Mouse (Mus musculus) layer of hippocampus, adult 18-20 months (tissue): ENCODE measurements around the gene Tcp10a. TPM values are rescaled to one million over a fixed set of nuclear protein-coding genes. Genes with fewer than 3 reads are reported as not detected.
"Not testable (repeated sequence)": the region's sequence is repeated elsewhere in the genome, so short reads cannot be mapped to it uniquely, and the experiment has no call there.

ENCODE experiments used
- DNase-seq, 2 experiments: peaks; one replicate each; pipeline ENCODE4 v3.0.0; 2022; ENCODE audit warnings: low spot score in 2 of 2
- total RNA-seq, 2 experiments: library from RNA; stranded (reverse); gene quantifications; 2 replicates each; pipeline ENCODE4 v1.2.3; 2021

Tcp10a gene
- total RNA-seq, 2 experiments from 2014 or later: 0.22 TPM; not detected in 1

GRCm38 (mm10) chr17:7366676-7367374 is 42.4 kb downstream of the Tcp10a start:
- peak in 1 of 2 experiments; percentile 31 for DNase-seq

GRCm38 (mm10) chr17:7369401-7369800 is 45.0 kb downstream of the Tcp10a start:
- DNase-seq: not testable (repeated sequence)

GRCm38 (mm10) chr17:7371879-7372278 is 47.4 kb downstream of the Tcp10a start, which contains the start of gene Gm49630:
Gm49630 (minus strand) TSS chr17:7371979.
- not testable (repeated sequence) for DNase-seq

GRCm38 (mm10) chr17:7376951-7377700 is 52.7 kb downstream of the Tcp10a start:
- DNase-seq: not testable (repeated sequence)

GRCm38 (mm10) chr17:7377907-7378306 is 53.5 kb downstream of the Tcp10a start:
- not testable (repeated sequence) for DNase-seq

- not testable (repeated sequence) for DNase-seq
Observed at GRCm38 (mm10) chr17:7382711-7383110, 58.3 kb downstream of the Tcp10a start.

- DNase-seq: not testable (repeated sequence)
Observed at GRCm38 (mm10) chr17:7383167-7384143, 59.0 kb downstream of the Tcp10a start.

GRCm38 (mm10) chr17:7385364-7385763 is 60.9 kb downstream of the Tcp10a start, which contains the start of gene Unc93a2:
Unc93a2 (minus strand) TSS chr17:7385464.
- not testable (repeated sequence) for DNase-seq

GRCm38 (mm10) chr17:7386016-7386415 is 61.6 kb downstream of the Tcp10a start:
- not testable (repeated sequence) for DNase-seq

GRCm38 (mm10) chr17:7388341-7388957 is 64.0 kb downstream of the Tcp10a start:
- DNase-seq: not testable (repeated sequence)

GRCm38 (mm10) chr17:7388958-7389356 is 64.5 kb downstream of the Tcp10a start:
- not testable (repeated sequence) for DNase-seq

- peak; percentile 19 to 64 for DNase-seq
Observed at GRCm38 (mm10) chr17:7389898-7390297, 65.5 kb downstream of the Tcp10a start.

- DNase-seq: not testable (repeated sequence)
Observed at GRCm38 (mm10) chr17:7395116-7395515, 70.7 kb downstream of the Tcp10a start.

Other genes with a start within 250 kb of the Tcp10a start
- gene Rps6ka2, start 154.5 kb upstream of the Tcp10a start, total RNA-seq: 10 to 100 TPM; 33.4 to 37.4 TPM
- not detected for gene Ttll2, start 28.1 kb downstream of the Tcp10a start, total RNA-seq
- gene Gm49630, start 47.3 kb downstream of the Tcp10a start, total RNA-seq: not detected
- under 1 TPM in 1 of 2 experiments, not detected in 1; 0.13 TPM for gene Unc93a2, start 60.8 kb downstream of the Tcp10a start, total RNA-seq